Mouse (Mus musculus) CH12.LX (cell line): ENCODE measurements around the gene Tlr3. TPM values are rescaled to one million over a fixed set of nuclear protein-coding genes. Genes with fewer than 3 reads are reported as not detected.

Experiments used
- DNase-seq: peaks from one replicate; pipeline ENCODE4 v3.0.0-alpha.2; 2013; ENCODE audit errors: extremely low read depth
- H3K27ac ChIP-seq: 2 replicates; pipeline ENCODE4 v1.5.1; 2012; ENCODE audit warnings: low read depth, mild to moderate bottlenecking, control low read depth, moderate library complexity; ENCODE audit not compliant: insufficient read depth
- H3K27me3 ChIP-seq: replicated peaks from 2 replicates; pipeline ENCODE3; 2012; ENCODE audit warnings: inconsistent platforms
- H3K36me3 ChIP-seq, 2 experiments: replicated peaks in 1 of 2; 2 replicates each; pipeline versions ENCODE3 to v1.6.1; 2012; ENCODE audit warnings: inconsistent platforms in 1 of 2, low read length in 1 of 2, mild to moderate bottlenecking in 1 of 2, mixed read lengths in 1 of 2, moderate library complexity in 1 of 2; ENCODE audit not compliant: control insufficient read depth in 1 of 2, insufficient read depth in 1 of 2
- H3K4me1 ChIP-seq, 2 experiments: 2 replicates each; pipeline ENCODE4 v1.6.1; 2012; ENCODE audit warnings: inconsistent platforms in 1 of 2, moderate library complexity in 1 of 2; ENCODE audit not compliant: insufficient read depth in 2 of 2, control insufficient read depth in 1 of 2
- H3K4me2 ChIP-seq: 2 replicates; pipeline ENCODE4 v1.6.1; 2012; ENCODE audit warnings: low read depth, mild to moderate bottlenecking, control low read depth; ENCODE audit not compliant: poor library complexity, insufficient read depth, severe bottlenecking
- H3K4me3 ChIP-seq, 3 experiments: fragments of 150-350 bp in 1 of 3; sonication (generic) in 1 of 3; replicated peaks in 1 of 3; 2 replicates each; pipeline versions ENCODE3 to v1.5.1; 2011 to 2012; ENCODE audit warnings: low read depth in 2 of 3, low read length in 2 of 3, mild to moderate bottlenecking in 2 of 3, moderate library complexity in 2 of 3, control low read depth in 1 of 3, improper control_type of control experiment in 1 of 3, inconsistent platforms in 1 of 3, mixed read lengths in 1 of 3; ENCODE audit not compliant: poor library complexity in 1 of 3
- H3K79me2 ChIP-seq: replicated peaks from 2 replicates; pipeline ENCODE4 v1.6.1; 2012; ENCODE audit warnings: mild to moderate bottlenecking, moderate library complexity; ENCODE audit not compliant: control insufficient read depth, poor library complexity, insufficient read depth, severe bottlenecking; ENCODE audit errors: extremely low read depth
- H3K9ac ChIP-seq: 2 replicates; pipeline ENCODE4 v1.6.1; 2012; ENCODE audit warnings: low read depth, mild to moderate bottlenecking, control low read depth, moderate library complexity; ENCODE audit not compliant: insufficient read depth
- H3K9me3 ChIP-seq: replicated peaks from 2 replicates; pipeline ENCODE3; 2012; ENCODE audit warnings: low read length, inconsistent platforms, mixed read lengths
- BHLHE40 ChIP-seq: IDR thresholded peaks from 2 replicates; pipeline ENCODE4 v1.6.1; 2011; ENCODE audit warnings: mild to moderate bottlenecking, low read depth, low read length, improper control_type of control experiment
- CHD1 ChIP-seq: IDR thresholded peaks from 2 replicates; pipeline ENCODE4 v1.6.1; 2012; ENCODE audit warnings: low read depth, low read length, improper control_type of control experiment, inconsistent platforms
- CHD2 ChIP-seq: IDR thresholded peaks from 2 replicates; pipeline ENCODE4 v1.6.1; 2011; ENCODE audit warnings: low read length, improper control_type of control experiment
- CTCF ChIP-seq, 2 experiments: IDR thresholded peaks in 1 of 2; conservative IDR thresholded peaks in 1 of 2; 2 replicates each; pipeline ENCODE4 v1.5.1; 2011 to 2012; ENCODE audit warnings: low read depth in 2 of 2, low read length in 2 of 2, improper control_type of control experiment in 1 of 2, inconsistent platforms in 1 of 2, mild to moderate bottlenecking in 1 of 2, moderate library complexity in 1 of 2
- E2F4 ChIP-seq: IDR thresholded peaks from 2 replicates; pipeline ENCODE4 v1.6.1; 2011; ENCODE audit warnings: low read depth, low read length, improper control_type of control experiment; ENCODE audit not compliant: insufficient replicate concordance
- ELF1 ChIP-seq: IDR thresholded peaks from 2 replicates; pipeline ENCODE4 v1.6.1; 2014; ENCODE audit warnings: low read depth, mild to moderate bottlenecking, inconsistent platforms, low read length, improper control_type of control experiment
- EP300 ChIP-seq: IDR thresholded peaks from 2 replicates; pipeline ENCODE4 v1.6.1; 2011; ENCODE audit warnings: low read length, improper control_type of control experiment
- HCFC1 ChIP-seq: IDR thresholded peaks from 2 replicates; pipeline ENCODE4 v1.6.1; 2012; ENCODE audit warnings: low read depth, mild to moderate bottlenecking, inconsistent platforms, low read length, improper control_type of control experiment
- JUN ChIP-seq: IDR thresholded peaks from 2 replicates; pipeline ENCODE4 v1.6.1; 2011; ENCODE audit warnings: low read depth, mild to moderate bottlenecking, low read length, improper control_type of control experiment, moderate library complexity; ENCODE audit not compliant: insufficient read depth
- JUND ChIP-seq: conservative IDR thresholded peaks from 2 replicates; pipeline ENCODE4 v1.6.1; 2011; ENCODE audit warnings: low read depth, low read length, improper control_type of control experiment
- MAX ChIP-seq: IDR thresholded peaks from 2 replicates; pipeline ENCODE4 v1.6.1; 2011; ENCODE audit warnings: low read length, improper control_type of control experiment
- MAZ ChIP-seq: IDR thresholded peaks from 2 replicates; pipeline ENCODE4 v1.6.1; 2012; ENCODE audit warnings: low read depth, mild to moderate bottlenecking, inconsistent platforms, low read length, improper control_type of control experiment, moderate library complexity
- MEF2A ChIP-seq: IDR thresholded peaks from 2 replicates; pipeline ENCODE4 v1.6.1; 2014; ENCODE audit warnings: low read depth, mild to moderate bottlenecking, inconsistent platforms, low read length, improper control_type of control experiment, borderline replicate concordance
- MXI1 ChIP-seq: IDR thresholded peaks from 2 replicates; pipeline ENCODE4 v1.6.1; 2011; ENCODE audit warnings: mild to moderate bottlenecking, low read depth, low read length, improper control_type of control experiment
- MYC ChIP-seq: IDR thresholded peaks from 2 replicates; pipeline ENCODE4 v1.6.1; 2011; ENCODE audit warnings: low read depth, mild to moderate bottlenecking, improper control_type of control experiment, low read length
- NELFE ChIP-seq: IDR thresholded peaks from 2 replicates; pipeline ENCODE4 v1.6.1; 2011; ENCODE audit warnings: low read depth, low read length, improper control_type of control experiment
- NRF1 ChIP-seq: IDR thresholded peaks from 2 replicates; pipeline ENCODE4 v1.6.1; 2014; ENCODE audit warnings: low read depth, mild to moderate bottlenecking, inconsistent platforms, low read length, improper control_type of control experiment, moderate library complexity
- POLR2A ChIP-seq: IDR thresholded peaks from 2 replicates; pipeline ENCODE4 v1.6.1; 2011; ENCODE audit warnings: low read depth, mild to moderate bottlenecking, improper control_type of control experiment, low read length
- POLR2AphosphoS2 ChIP-seq: IDR thresholded peaks from 2 replicates; pipeline ENCODE4 v1.6.1; 2011; ENCODE audit warnings: low read depth, low read length, improper control_type of control experiment
- RAD21 ChIP-seq: IDR thresholded peaks from 2 replicates; pipeline ENCODE4 v1.6.1; 2011; ENCODE audit warnings: low read depth, mild to moderate bottlenecking, low read length, improper control_type of control experiment, moderate library complexity
- RCOR1 ChIP-seq: conservative IDR thresholded peaks from 2 replicates; pipeline ENCODE4 v1.6.1; 2012; ENCODE audit warnings: low read depth, mild to moderate bottlenecking, inconsistent platforms, low read length, improper control_type of control experiment
- SMC3 ChIP-seq: IDR thresholded peaks from 2 replicates; pipeline ENCODE4 v1.6.1; 2011; ENCODE audit warnings: low read depth, low read length, improper control_type of control experiment
- TBP ChIP-seq: conservative IDR thresholded peaks from 2 replicates; pipeline ENCODE4 v1.6.1; 2011; ENCODE audit warnings: low read depth, low read length, improper control_type of control experiment
- UBTF ChIP-seq: IDR thresholded peaks from 2 replicates; pipeline ENCODE4 v1.6.1; 2012; ENCODE audit warnings: low read depth, mild to moderate bottlenecking, inconsistent platforms, low read length, improper control_type of control experiment, moderate library complexity
- USF2 ChIP-seq: conservative IDR thresholded peaks from 2 replicates; pipeline ENCODE4 v1.6.1; 2011; ENCODE audit warnings: low read depth, low read length, improper control_type of control experiment
- ZC3H11A ChIP-seq: IDR thresholded peaks from 2 replicates; pipeline ENCODE4 v1.6.1; 2012; ENCODE audit warnings: low read depth, mild to moderate bottlenecking, inconsistent platforms, low read length, improper control_type of control experiment
- dilution Hi-C: fragments of 300-500 bp; cut with MboI; formaldehyde crosslinking; loops from 2 replicates; pipeline ENCODE4 v1.14.3; 2020; ENCODE audit warnings: low sequenced_read_pairs; ENCODE audit not compliant: extremely low pct_unique_long_range_greater_than_20kb, extremely low pct_ligation_motif_present
- in situ Hi-C: fragments of 300-500 bp; cut with MboI; formaldehyde crosslinking; loops from 3 replicates; pipeline ENCODE4 v1.14.3; 2019; ENCODE audit warnings: low sequenced_read_pairs, low pct_ligation_motif_present, low pct_unique_long_range_greater_than_20kb, mixed read lengths
- polyA plus RNA-seq: library from polyadenylated mRNA; unstranded; fragments of >175 nt; gene quantifications from 2 replicates; pipeline ENCODE4 v1.2.1, GENCODE M21; 2012; ENCODE audit warnings: low read depth; ENCODE audit not compliant: insufficient read length
- total RNA-seq, 2 experiments: library from RNA; depleted of rRNA; stranded (reverse); fragments of 300-350 nt in 1 of 2; fragments of >200 nt in 1 of 2; gene quantifications; 2 replicates each; pipeline ENCODE4 v1.2.3; 2012 to 2014

Tlr3 gene
- total and polyA plus RNA-seq, 3 experiments = 0.04 to 1.7 (median 1.3) TPM

DNA sequence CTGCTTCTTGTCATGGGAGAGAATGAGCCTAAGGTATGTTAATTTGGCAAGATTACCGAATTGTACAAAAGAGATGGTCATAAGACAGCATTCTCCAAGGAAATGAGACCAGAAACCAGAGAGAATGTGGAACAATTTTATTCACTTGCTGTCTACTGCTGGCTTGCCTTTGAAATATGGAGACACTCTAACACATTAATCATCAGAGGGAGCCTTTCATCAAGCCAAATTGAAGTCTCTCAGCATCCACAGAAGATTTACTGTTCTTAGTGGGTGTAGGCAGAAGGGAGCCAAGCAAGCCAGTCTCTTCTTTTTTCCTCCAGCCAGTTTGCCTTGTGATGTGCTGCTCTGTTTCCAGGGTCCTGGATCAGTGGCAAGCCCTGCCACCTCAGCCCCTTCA lies 37.4 kb upstream of the Tlr3 start:
- H3K36me3 ChIP-seq = no peaks in the 10 kb centered on the region
- no peak overlapping the region for H3K27ac ChIP-seq
- H3K27me3 ChIP-seq = no peaks in the 10 kb centered on the region
- dilution Hi-C loops = no loop called here
- H3K4me3 ChIP-seq = no peak overlapping the region
- no peaks in the 10 kb centered on the region for H3K4me1 ChIP-seq
- H3K79me2 ChIP-seq = no peaks in the 10 kb centered on the region
- TF ChIP-seq UBTF (no peak), SMC3 (no peak), POLR2A (no peak), E2F4 (no peak), MAZ (no peak), POLR2AphosphoS2 (no peak), NELFE (no peak), MYC (no peak), CHD1 (no peak), MEF2A (no peak), ELF1 (no peak), TBP (no peak), USF2 (no peak), JUN (no peak), MXI1 (no peak), ZC3H11A (no peak), RAD21 (no peak), NRF1 (no peak)
- no peak for DNase-seq
- H3K9me3 ChIP-seq = no peaks in the 10 kb centered on the region
- H3K4me2 ChIP-seq = no peak overlapping the region
- no peak overlapping the region for H3K9ac ChIP-seq
- in situ Hi-C loops = no loop called here

DNA sequence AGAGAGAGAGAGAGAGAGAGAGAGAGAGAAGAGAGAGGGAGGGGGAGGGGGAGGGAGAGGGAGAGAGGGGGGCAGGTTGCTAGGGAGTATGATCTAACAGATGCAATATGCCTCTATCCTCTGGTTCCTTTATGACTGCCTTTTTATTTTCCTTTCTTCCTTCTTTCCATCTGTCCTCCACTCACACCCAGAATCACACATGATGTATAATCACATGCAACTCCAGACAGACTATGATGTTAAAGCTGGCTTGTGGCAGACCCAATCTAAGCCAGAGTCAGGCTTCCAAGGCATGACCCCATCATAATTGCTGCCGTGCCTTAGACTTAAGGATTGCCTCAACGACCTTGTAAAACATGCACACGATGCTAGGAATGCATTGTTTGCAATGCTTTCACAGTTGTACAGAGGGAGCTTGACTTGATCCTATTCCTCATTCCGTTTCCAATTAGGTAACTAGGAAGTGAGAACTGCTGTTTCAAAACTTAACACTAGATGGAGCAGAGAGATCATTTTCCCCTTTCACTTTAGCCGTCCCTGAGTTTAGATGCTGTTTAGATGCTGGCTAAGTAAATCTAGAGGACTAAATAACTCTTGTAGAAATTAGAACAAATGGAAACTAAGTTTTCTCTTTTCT lies 28.1 kb upstream of the Tlr3 start:
- Histone ChIP-seq H3K36me3 (no peaks in the 10 kb centered on the region), H3K27me3 (no peaks in the 10 kb centered on the region), H3K9ac (no peak overlapping the region), H3K4me3 (no peak overlapping the region), H3K79me2 (no peaks in the 10 kb centered on the region), H3K9me3 (no peaks in the 10 kb centered on the region), H3K4me1 (peaks cover 2 to 3% of the 10 kb centered on the region in 2 experiments; a peak in 3 of 4 replicates), H3K27ac (no peak overlapping the region), H3K4me2 (no peak overlapping the region; the same call in 1 of the 2 replicates)
- TF ChIP-seq POLR2A (no peak), JUND (no peak), EP300 (no peak), CTCF (conservative IDR thresholded peaks at IDR 0.05 in 1 of 2, IDR thresholded peaks at IDR 0.05 in 1 of 2; ENCODE audit: low read depth in 2 of 2, low read length in 2 of 2) (peak; percentile 66 to 68), MAX (no peak), MYC (no peak), RCOR1 (no peak), USF2 (no peak), MEF2A (no peak), CHD2 (no peak), RAD21 (peak; percentile 62), ZC3H11A (no peak), BHLHE40 (no peak), HCFC1 (no peak), POLR2AphosphoS2 (no peak), TBP (no peak), ELF1 (peak; percentile 30; the same call in 1 of the 2 replicates), SMC3 (peak; percentile 50)
- dilution Hi-C loops = no loop called here
- in situ Hi-C loops = no loop called here
- DNase-seq = peak; percentile 49
